Mouse (Mus musculus) bone marrow macrophage, adult 2 months (primary cell): ENCODE data around the gene Cmip. TPM values are rescaled to one million over a fixed set of nuclear protein-coding genes. Genes with fewer than 3 reads are reported as not detected.

ENCODE experiments used
- H3K27ac ChIP-seq: 2 replicates; pipeline ENCODE4 v1.5.1; 2012; ENCODE audit warnings: low read depth, low read length; ENCODE audit not compliant: insufficient read depth
- H3K4me1 ChIP-seq: 2 replicates; pipeline ENCODE4 v1.6.1; 2012; ENCODE audit warnings: low read length; ENCODE audit not compliant: control insufficient read depth, insufficient read depth
- H3K4me3 ChIP-seq: 2 replicates; pipeline ENCODE4 v1.5.1; 2012; ENCODE audit warnings: mild to moderate bottlenecking, low read length, moderate library complexity; ENCODE audit not compliant: insufficient read depth
- CTCF ChIP-seq: IDR thresholded peaks from 2 replicates; pipeline ENCODE4 v1.5.1; 2012; ENCODE audit warnings: low read depth, mild to moderate bottlenecking, low read length, moderate library complexity
- POLR2A ChIP-seq: IDR thresholded peaks from 2 replicates; pipeline ENCODE4 v1.6.1; 2012; ENCODE audit warnings: mild to moderate bottlenecking, low read depth, low read length, borderline replicate concordance
- polyA plus RNA-seq: library from polyadenylated mRNA; stranded (reverse); fragments of >200 nt; gene quantifications from 2 replicates; pipeline ENCODE4 v1.2.4, GENCODE M21; 2012; ENCODE audit not compliant: missing spikeins, insufficient read depth, insufficient read length

The Cmip gene
- polyA plus RNA-seq, 1 experiment: 60.1 TPM

DNA sequence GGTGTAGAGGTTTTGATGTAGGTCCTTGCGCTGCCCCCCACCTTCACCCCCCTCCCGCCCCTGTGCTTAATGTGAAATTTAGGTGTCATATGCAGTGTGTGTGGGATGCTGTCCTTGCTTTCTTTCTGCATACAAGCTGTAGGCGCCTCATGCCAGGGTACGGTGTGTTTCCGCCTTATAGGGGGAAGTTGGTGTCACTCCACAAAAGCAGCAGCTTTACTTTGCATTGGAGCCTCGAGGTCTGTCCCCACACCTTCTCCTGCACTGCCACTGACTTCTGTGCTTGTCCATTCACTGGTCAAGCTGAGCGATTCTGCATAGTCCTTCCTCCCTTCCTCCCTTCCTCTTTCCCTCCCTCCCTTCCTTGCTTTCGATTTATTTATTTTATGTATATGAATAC, 250.8 kb downstream of the Cmip start:
- H3K4me3 ChIP-seq: no peak overlapping the region
- peaks cover 2% of the 10 kb centered on the region; the same call in 1 of the 2 replicates for H3K4me1 ChIP-seq
- TF ChIP-seq POLR2A (no peak), CTCF (no peak)
- H3K27ac ChIP-seq: no peak overlapping the region

Other genes with a start within 250 kb of the Cmip start
- 0.87 and 1.2 TPM in 2 replicates for gene Pkd1l2, start 174.6 kb upstream of the Cmip start, polyA plus RNA-seq
- not detected in 2 replicates for gene Bco1, start 161.2 kb upstream of the Cmip start, polyA plus RNA-seq
- 7.0 and 7.5 TPM in 2 replicates for gene Gan, start 98.9 kb upstream of the Cmip start, polyA plus RNA-seq
- 68.7 and 77.9 TPM in 2 replicates for gene Plcg2, start 241.2 kb downstream of the Cmip start, polyA plus RNA-seq